Mouse (Mus musculus) heart, embryonic 11.5 days (tissue): Measurements from ENCODE around the gene Apela. TPM values are rescaled to one million over a fixed set of nuclear protein-coding genes. Genes with fewer than 3 reads are reported as not detected.

Source experiments
- ATAC-seq: fragments of 200-750 bp; cut with Nextera tagmentation; replicated peaks from 2 replicates; pipeline ENCODE4 v1.8.0; 2017; ENCODE audit warnings: moderate library complexity; ENCODE audit not compliant: insufficient number of reproducible peaks, low FRiP score, low TSS enrichment
- H3K27ac ChIP-seq: fragments of 300-500 bp; sonication (generic); 2 replicates; pipeline ENCODE4 v1.5.1; 2014; ENCODE audit warnings: mild to moderate bottlenecking, low read depth, low read length
- H3K27me3 ChIP-seq: fragments of 300-500 bp; sonication (generic); 2 replicates; pipeline ENCODE4 v1.6.1; 2014; ENCODE audit warnings: mild to moderate bottlenecking, low read length, mixed read lengths; ENCODE audit not compliant: control insufficient read depth, insufficient read depth
- H3K36me3 ChIP-seq: fragments of 300-500 bp; sonication (generic); 2 replicates; pipeline ENCODE4 v1.6.1; 2014; ENCODE audit warnings: mild to moderate bottlenecking, low read length, moderate library complexity, mixed read lengths; ENCODE audit not compliant: control insufficient read depth, insufficient read depth
- H3K4me1 ChIP-seq: fragments of 300-500 bp; sonication (generic); 2 replicates; pipeline ENCODE4 v1.6.1; 2014; ENCODE audit warnings: low read length; ENCODE audit not compliant: control insufficient read depth, insufficient read depth
- H3K4me2 ChIP-seq: fragments of 300-500 bp; sonication (generic); 2 replicates; pipeline ENCODE4 v1.6.1; 2014; ENCODE audit warnings: mild to moderate bottlenecking, moderate library complexity
- H3K4me3 ChIP-seq: fragments of 300-500 bp; sonication (generic); 2 replicates; pipeline ENCODE4 v1.5.1; 2014; ENCODE audit warnings: low read depth, low read length
- H3K9ac ChIP-seq: fragments of 300-500 bp; sonication (generic); 2 replicates; pipeline ENCODE4 v1.6.1; 2014; ENCODE audit warnings: mild to moderate bottlenecking, low read depth, low read length, moderate library complexity
- H3K9me3 ChIP-seq: fragments of 300-500 bp; sonication (generic); replicated peaks from 2 replicates; pipeline ENCODE4 v1.6.1; 2016; ENCODE audit warnings: low read length; ENCODE audit not compliant: control insufficient read depth
- WGBS: fragments of 180-500 bp; shearing (Covaris S2); extraction: QIAGEN DNeasy Blood & Tissue Kit; methylation state at CpG from one replicate; pipeline ENCODE4 v1.1.7; 2014; ENCODE audit not compliant: insufficient replicate concordance; 5-methylcytosine and 5-hydroxymethylcytosine counted together
- polyA plus RNA-seq: library from polyadenylated mRNA; unstranded; fragments of >200 nt; fragmentation: Nextera tagmentation; extraction: Ambion mirVana; gene quantifications from 2 replicates; pipeline ENCODE4 v1.2.1, GENCODE M21; 2014

The Apela gene
- 22.2 and 26.3 TPM in 2 replicates for polyA plus RNA-seq

GRCm38 (mm10) chr8:65037117-65037533 lies at the start of gene Apela:
Gene Apela, minus strand, starts transcription at chr8:65037336.
- H3K4me1 ChIP-seq: no peaks in the 10 kb centered on the region
- no peaks in the 10 kb centered on the region for H3K9me3 ChIP-seq
- H3K9ac ChIP-seq: peak within 1 kb of the TSS; percentile 11; the same call in 1 of the 2 replicates
- no peak within 1 kb of the TSS for H3K27ac ChIP-seq
- peak within 1 kb of the TSS; percentile 34 for H3K4me3 ChIP-seq
- no peaks in the 10 kb centered on the region for H3K27me3 ChIP-seq
- H3K4me2 ChIP-seq: peak within 1 kb of the TSS; percentile 64
- H3K36me3 ChIP-seq: no peaks in the 10 kb centered on the region
- 1% methylated on average over 8 of the region's 8 CpGs for WGBS
- peak; percentile 35; the same call in 1 of the 2 replicates for ATAC-seq

- Histone ChIP-seq H3K9ac (no peak overlapping the region), H3K9me3 (no peaks in the 10 kb centered on the region), H3K4me1 (no peaks in the 10 kb centered on the region), H3K4me3 (no peak overlapping the region), H3K36me3 (no peaks in the 10 kb centered on the region), H3K27me3 (no peaks in the 10 kb centered on the region), H3K4me2 (no peak overlapping the region), H3K27ac (no peak overlapping the region)
- no peak for ATAC-seq
- 77% methylated on average over 2 of the region's 2 CpGs for WGBS
Observed at GRCm38 (mm10) chr8:65085680-65086079, 48.5 kb upstream of the Apela start.

GRCm38 (mm10) chr8:65080731-65081130 lies 43.6 kb upstream of the Apela start:
- no peak overlapping the region for H3K4me3 ChIP-seq
- no peak overlapping the region for H3K27ac ChIP-seq
- no peaks in the 10 kb centered on the region for H3K27me3 ChIP-seq
- H3K9me3 ChIP-seq: no peaks in the 10 kb centered on the region
- no peak overlapping the region for H3K4me2 ChIP-seq
- no peak for ATAC-seq
- no peaks in the 10 kb centered on the region for H3K36me3 ChIP-seq
- WGBS: 64% methylated on average over 9 of the region's 9 CpGs
- H3K9ac ChIP-seq: no peak overlapping the region
- no peaks in the 10 kb centered on the region for H3K4me1 ChIP-seq

GRCm38 (mm10) chr8:65074733-65075132 lies 37.6 kb upstream of the Apela start, which contains the start of gene Gm10663:
Gene Gm10663, plus strand, starts transcription at chr8:65075033.
- H3K36me3 ChIP-seq: no peaks in the 10 kb centered on the region
- no peak within 1 kb of the TSS for H3K27ac ChIP-seq
- WGBS: 74% methylated on average over 2 of the region's 2 CpGs
- no peak within 1 kb of the TSS for H3K9ac ChIP-seq
- H3K27me3 ChIP-seq: no peaks in the 10 kb centered on the region
- H3K4me3 ChIP-seq: no peak within 1 kb of the TSS
- H3K9me3 ChIP-seq: no peaks in the 10 kb centered on the region
- H3K4me1 ChIP-seq: no peaks in the 10 kb centered on the region
- H3K4me2 ChIP-seq: peak within 1 kb of the TSS; percentile 19
- no peak for ATAC-seq

GRCm38 (mm10) chr8:65070996-65071395 lies 33.9 kb upstream of the Apela start:
- Histone ChIP-seq H3K9me3 (no peaks in the 10 kb centered on the region), H3K36me3 (no peaks in the 10 kb centered on the region), H3K4me2 (no peak overlapping the region), H3K4me3 (no peak overlapping the region), H3K27me3 (no peaks in the 10 kb centered on the region), H3K4me1 (no peaks in the 10 kb centered on the region), H3K27ac (no peak overlapping the region), H3K9ac (no peak overlapping the region)
- no peak for ATAC-seq
- 82% methylated on average over 4 of the region's 4 CpGs for WGBS

GRCm38 (mm10) chr8:65068473-65068819 lies 31.3 kb upstream of the Apela start:
- 79% methylated on average over 4 of the region's 4 CpGs for WGBS
- Histone ChIP-seq H3K36me3 (no peaks in the 10 kb centered on the region), H3K27ac (no peak overlapping the region)

GRCm38 (mm10) chr8:65067694-65068472 lies 30.7 kb upstream of the Apela start:
- no peaks in the 10 kb centered on the region for H3K4me1 ChIP-seq
- H3K27me3 ChIP-seq: no peaks in the 10 kb centered on the region
- WGBS: 54% methylated on average over 10 of the region's 10 CpGs
- no peak overlapping the region for H3K4me3 ChIP-seq
- H3K36me3 ChIP-seq: no peaks in the 10 kb centered on the region
- H3K9ac ChIP-seq: no peak overlapping the region
- no peak overlapping the region for H3K4me2 ChIP-seq
- no peak overlapping the region for H3K27ac ChIP-seq
- no peaks in the 10 kb centered on the region for H3K9me3 ChIP-seq
- ATAC-seq: no peak

More at GRCm38 (mm10) chr8:65068473-65068819, 31.3 kb upstream of the Apela start:
- Histone ChIP-seq H3K9ac (no peak overlapping the region), H3K27me3 (no peaks in the 10 kb centered on the region), H3K4me1 (no peaks in the 10 kb centered on the region), H3K4me3 (no peak overlapping the region), H3K4me2 (no peak overlapping the region), H3K9me3 (no peaks in the 10 kb centered on the region)
- no peak for ATAC-seq

- no peak for ATAC-seq
- no peaks in the 10 kb centered on the region for H3K27me3 ChIP-seq
- no peaks in the 10 kb centered on the region for H3K36me3 ChIP-seq
- no peak overlapping the region for H3K4me3 ChIP-seq
- H3K9ac ChIP-seq: no peak overlapping the region
- no peak overlapping the region for H3K4me2 ChIP-seq
- H3K27ac ChIP-seq: no peak overlapping the region
- no peaks in the 10 kb centered on the region for H3K9me3 ChIP-seq
- H3K4me1 ChIP-seq: no peaks in the 10 kb centered on the region
- WGBS: 93% methylated on average over 4 of the region's 4 CpGs
Observed at GRCm38 (mm10) chr8:65067031-65067430, 29.9 kb upstream of the Apela start.

GRCm38 (mm10) chr8:65065622-65066021 lies 28.5 kb upstream of the Apela start:
- no peaks in the 10 kb centered on the region for H3K9me3 ChIP-seq
- H3K9ac ChIP-seq: no peak overlapping the region
- 87% methylated on average over 3 of the region's 3 CpGs for WGBS
- H3K27ac ChIP-seq: no peak overlapping the region
- no peak for ATAC-seq
- H3K27me3 ChIP-seq: no peaks in the 10 kb centered on the region
- H3K4me2 ChIP-seq: no peak overlapping the region
- H3K4me1 ChIP-seq: no peaks in the 10 kb centered on the region
- no peak overlapping the region for H3K4me3 ChIP-seq
- H3K36me3 ChIP-seq: no peaks in the 10 kb centered on the region
